ENCODE assay signal across 32 mouse cellular contexts in genomic region chr10:99654284-99654683, GRCm38 (mm10).
"Had no signal": no experiment of that assay in that cellular context is flagged by ENCODE, and none has a peak within 500 bp of the region (broad histone marks: within the 10 kb centered on the region; RNA-seq: fewer than 3 reads in every experiment).

No protein-coding gene starts in this region.

- H3K36me3 ChIP-seq: heart, embryonic 15.5 days; hindbrain, embryonic 10.5 days; hindbrain, embryonic 12.5 days; hindbrain, embryonic 13.5 days; hindbrain, embryonic 15.5 days; intestine, embryonic 15.5 days; kidney, embryonic 15.5 days had no signal

- DNase-seq: heart, postnatal 10 days; heart, postnatal 14 days; heart, postnatal 36 days; heart, postnatal 4 days; kidney, adult 11 months; kidney, adult 18-20 months; kidney, adult 2 months; kidney, adult 8-10 months; kidney, adult 9 months; kidney, postnatal 10 days; kidney, postnatal 14 days; kidney, postnatal 25 days; kidney, postnatal 36 days; kidney, postnatal 4 days; layer of hippocampus, adult 9-11 months; layer of hippocampus, postnatal 36 days had no signal

- H3K4me3 ChIP-seq: heart, embryonic 15.5 days; hindbrain, embryonic 10.5 days; hindbrain, embryonic 12.5 days; hindbrain, embryonic 13.5 days; hindbrain, embryonic 15.5 days; intestine, embryonic 15.5 days; kidney, embryonic 15.5 days; layer of hippocampus, adult 2 months; left cerebral cortex, adult 2 months had no signal

- ATAC-seq: hindbrain, embryonic 16.5 days; hindbrain, postnatal 0 days; inflammation-experienced regulatory T-cells, adult 6 months; intestine, embryonic 15.5 days; intestine, embryonic 16.5 days; intestine, postnatal 0 days had no signal

- H3K4me1 ChIP-seq: heart, embryonic 15.5 days; hindbrain, embryonic 10.5 days; hindbrain, embryonic 12.5 days; hindbrain, embryonic 13.5 days; hindbrain, embryonic 15.5 days; intestine, embryonic 15.5 days; kidney, embryonic 15.5 days had no signal

- H3K9ac ChIP-seq: heart, embryonic 15.5 days; hindbrain, embryonic 12.5 days; hindbrain, embryonic 13.5 days; hindbrain, embryonic 14.5 days; hindbrain, embryonic 15.5 days; intestine, embryonic 15.5 days; kidney, embryonic 15.5 days had no signal

- H3K27ac ChIP-seq: heart, embryonic 15.5 days; hindbrain, embryonic 10.5 days; hindbrain, embryonic 12.5 days; hindbrain, embryonic 13.5 days; hindbrain, embryonic 14.5 days; hindbrain, embryonic 15.5 days; hindbrain, postnatal 0 days; intestine, embryonic 15.5 days; kidney, embryonic 15.5 days; kidney, postnatal 0 days; layer of hippocampus, adult 2 months; left cerebral cortex, adult 2 months had no signal

- H3K4me2 ChIP-seq: heart, embryonic 15.5 days; hindbrain, embryonic 12.5 days; hindbrain, embryonic 13.5 days; hindbrain, embryonic 14.5 days; hindbrain, embryonic 15.5 days; intestine, embryonic 15.5 days; kidney, embryonic 15.5 days had no signal

- H3K9me3 ChIP-seq: heart, embryonic 15.5 days; hindbrain, embryonic 10.5 days; hindbrain, embryonic 12.5 days; hindbrain, embryonic 13.5 days; hindbrain, embryonic 15.5 days; intestine, embryonic 15.5 days; kidney, embryonic 15.5 days had no signal

- H3K27me3 ChIP-seq: heart, embryonic 15.5 days; hindbrain, embryonic 12.5 days; hindbrain, embryonic 13.5 days; hindbrain, embryonic 15.5 days; intestine, embryonic 15.5 days; kidney, embryonic 15.5 days had no signal
